Comparison of ENCODE assay signal across 11 mouse cellular contexts in genomic region chr9:11396829-11397228, GRCm38 (mm10).
"Had no signal": no experiment of that assay in that cellular context is flagged by ENCODE, and none has a peak within 500 bp of the region (broad histone marks: within the 10 kb centered on the region; RNA-seq: fewer than 3 reads in every experiment).

No protein-coding gene starts in this region.

- DNase-seq: lung, adult 18-20 months; lung, postnatal 14 days; lung, postnatal 36 days; right cerebral cortex, postnatal 14 days; right cerebral cortex, postnatal 4 days; spleen, adult 18-20 months; thymus, adult 18-20 months; thymus, postnatal 25 days had no signal

- ATAC-seq: lung, postnatal 0 days; midbrain, embryonic 13.5 days; midbrain, embryonic 16.5 days had no signal
